Mouse (Mus musculus): ENCODE data around the gene Efhd2.
A peak's percentile ranks its signal among the peaks of the same experiment; 100 is the strongest.

Gene Efhd2

DNA sequence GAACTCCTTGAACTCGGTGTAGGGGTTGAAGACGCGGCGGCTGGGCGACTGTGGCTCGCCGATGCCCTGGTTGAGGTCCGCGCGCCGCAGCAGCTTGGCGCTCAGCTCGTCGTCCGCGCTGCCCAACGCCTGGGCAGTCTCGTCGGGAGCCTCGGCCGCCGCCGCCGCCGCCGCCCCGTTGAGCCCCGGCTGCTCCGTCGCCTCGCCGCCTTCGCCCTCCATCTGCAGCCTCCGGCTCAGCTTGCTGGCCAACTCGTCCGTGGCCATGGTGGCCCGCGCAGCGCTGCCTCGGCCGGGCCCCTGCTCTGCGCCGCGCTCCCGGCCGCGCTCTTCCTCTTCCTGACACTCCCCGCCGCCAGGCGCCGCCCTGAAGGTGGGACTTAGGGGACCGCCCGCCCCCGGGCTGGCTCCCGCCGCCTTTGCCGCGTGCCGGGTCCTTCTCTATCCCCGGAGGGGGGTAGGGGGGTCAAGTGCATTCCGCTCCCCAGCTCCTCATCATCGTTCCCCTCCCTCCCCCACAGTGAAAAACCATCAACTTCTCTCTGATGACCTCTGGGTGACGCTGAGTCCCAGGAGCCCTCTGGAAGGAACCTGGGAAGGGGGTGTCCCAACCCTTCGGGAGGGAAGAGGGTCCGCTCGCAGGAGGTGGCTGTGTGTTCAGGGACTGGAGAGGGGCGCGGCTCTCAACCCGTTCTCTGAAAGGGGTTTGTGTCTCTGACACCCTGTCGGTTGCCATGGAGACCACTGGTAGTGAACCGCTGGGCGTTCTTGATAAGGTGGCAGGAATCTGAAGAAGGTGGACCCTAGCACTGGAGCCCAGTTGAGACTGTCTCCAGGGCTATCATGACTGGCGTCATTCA, at the start of gene Efhd2:
Efhd2 (minus strand) TSS at position 320 of the 860 bp plus-strand sequence.
- DNase-seq (ENCODE audit: low read depth, low spot score) = peak; percentile 46

DNA sequence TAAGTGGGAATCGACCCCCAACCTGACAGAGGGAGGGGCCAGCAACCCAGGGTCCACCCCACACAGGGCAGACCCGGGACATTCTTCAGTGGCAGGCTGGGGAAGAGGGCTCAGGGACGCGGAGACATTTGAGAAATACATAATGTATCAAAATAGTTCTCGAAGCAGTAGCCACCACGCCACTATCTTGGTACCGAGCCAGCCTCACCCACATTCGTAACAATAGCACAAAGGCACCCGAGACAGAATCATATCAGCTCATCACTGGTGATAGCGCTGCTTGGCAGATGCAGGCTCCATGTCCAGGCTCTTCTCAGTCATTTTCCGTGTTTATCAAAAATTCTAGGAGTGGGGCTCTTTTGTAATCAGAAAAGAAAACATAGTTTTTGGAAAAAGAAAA, 49.2 kb upstream of the Efhd2 start:
- DNase-seq (ENCODE audit: low read depth, low spot score) = no peak

DNA sequence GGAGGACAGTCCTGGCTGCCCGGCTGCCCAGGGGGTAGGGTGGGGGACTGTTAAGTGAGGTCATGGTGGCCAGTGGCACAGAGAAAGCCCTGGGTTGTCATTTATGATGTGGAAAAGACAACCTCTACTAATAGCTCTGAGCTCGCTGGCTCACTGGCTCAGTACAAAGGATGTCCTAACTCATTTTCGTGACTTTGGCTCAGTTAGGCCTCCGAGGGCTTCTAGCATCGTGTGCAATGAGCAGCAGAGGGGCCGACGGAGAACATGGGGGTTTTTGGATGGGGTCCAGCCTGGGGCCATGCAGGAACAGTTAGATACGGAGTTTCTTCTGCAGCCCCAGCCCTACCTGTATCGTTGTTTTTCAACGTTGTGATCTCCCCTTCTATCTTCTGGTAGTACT, 45.7 kb upstream of the Efhd2 start:
- no peak for DNase-seq (ENCODE audit: low read depth, low spot score)

DNA sequence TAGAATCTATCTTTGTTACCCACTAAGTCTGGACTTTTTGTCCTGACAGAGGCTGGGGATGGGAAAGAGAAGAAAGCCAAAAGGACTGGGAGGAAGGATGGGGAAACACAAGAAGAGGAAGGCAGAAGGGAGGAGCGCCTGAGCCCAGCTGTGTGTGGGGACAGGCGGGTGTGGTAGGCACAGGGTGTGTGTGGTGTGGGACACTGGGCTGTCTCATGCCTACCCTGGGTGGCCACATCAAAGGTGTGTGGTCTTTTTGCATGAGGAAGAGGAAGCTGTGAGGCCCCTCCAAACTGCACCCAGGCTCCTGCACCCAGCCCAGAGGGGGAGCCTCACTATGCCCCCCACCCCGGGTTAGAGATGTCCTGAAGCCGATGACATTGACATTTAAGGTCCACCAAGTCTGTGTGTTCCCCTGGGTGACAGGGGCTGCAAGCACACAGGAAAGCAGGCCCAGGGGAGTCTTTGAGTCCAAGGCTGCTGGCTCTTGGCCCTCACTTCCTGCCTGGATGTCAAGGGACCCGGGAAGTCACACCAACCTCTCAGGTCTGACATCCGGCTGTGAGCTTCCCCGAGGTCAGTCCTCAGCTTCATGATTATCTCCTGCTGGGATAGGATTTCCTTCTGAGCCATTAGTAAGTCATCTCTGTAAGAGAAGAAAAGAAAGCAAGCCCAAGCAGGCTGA, 43.2 kb upstream of the Efhd2 start:
- no peak for DNase-seq (ENCODE audit: low read depth, low spot score)

DNA sequence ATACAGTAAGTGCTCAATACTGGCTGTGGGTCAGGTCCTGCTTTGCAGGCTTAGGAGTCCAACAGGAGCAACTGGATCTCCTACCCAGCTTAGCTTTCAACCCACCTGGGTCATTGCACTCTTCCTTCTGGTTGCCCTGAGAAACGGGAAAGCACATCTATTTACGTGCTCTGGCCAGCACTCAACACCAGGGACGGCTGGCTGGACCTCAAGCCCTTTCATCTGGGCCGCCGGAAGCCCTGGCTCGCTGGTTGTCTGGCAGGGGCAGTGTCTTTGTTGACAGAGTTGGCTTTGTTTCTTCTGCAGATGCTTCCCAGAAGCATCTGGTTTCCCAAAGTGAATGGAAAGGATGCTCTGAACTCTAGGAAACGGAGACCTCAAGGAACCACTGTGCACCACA, 39.3 kb upstream of the Efhd2 start:
- DNase-seq (ENCODE audit: low read depth, low spot score) = no peak

DNA sequence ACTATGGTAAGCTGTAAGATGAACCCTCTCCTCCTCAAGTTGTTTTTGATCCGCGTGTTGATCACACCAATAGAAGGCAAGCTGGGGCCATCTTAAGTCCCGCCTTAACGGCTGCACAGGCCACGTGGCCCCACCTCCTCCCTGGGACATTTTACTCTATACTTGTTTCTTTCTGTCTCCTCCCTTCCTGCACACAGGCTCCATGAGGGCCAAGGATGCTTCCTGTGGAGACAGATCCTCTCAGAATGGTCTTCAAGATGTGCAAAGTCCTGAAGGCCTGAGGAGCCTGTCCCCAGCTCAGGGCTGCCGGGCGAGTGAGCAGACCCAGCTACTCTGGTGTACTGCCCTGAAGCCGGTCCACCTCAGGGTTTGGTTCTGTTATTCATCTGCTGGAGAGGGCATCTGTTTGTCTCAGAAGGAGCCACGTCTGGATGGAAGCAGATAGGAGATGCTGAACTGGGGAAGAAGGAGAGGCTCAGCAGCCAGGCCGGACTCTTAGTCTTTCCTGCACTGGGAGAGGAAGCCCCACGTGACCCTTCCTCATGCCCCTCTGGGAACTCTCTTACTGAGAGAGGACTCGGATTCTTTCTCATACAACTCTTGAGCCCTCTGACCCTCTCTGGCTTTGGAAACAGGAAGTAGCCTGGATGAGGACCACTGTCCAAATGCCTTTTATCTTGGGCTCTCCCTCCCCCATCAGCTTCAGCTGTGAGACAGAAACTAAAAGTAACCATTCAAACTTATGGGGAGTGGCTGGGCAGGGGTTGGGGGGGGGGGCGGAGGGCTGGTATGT, 38.7 kb upstream of the Efhd2 start:
- DNase-seq (ENCODE audit: low read depth, low spot score) = no peak

DNA sequence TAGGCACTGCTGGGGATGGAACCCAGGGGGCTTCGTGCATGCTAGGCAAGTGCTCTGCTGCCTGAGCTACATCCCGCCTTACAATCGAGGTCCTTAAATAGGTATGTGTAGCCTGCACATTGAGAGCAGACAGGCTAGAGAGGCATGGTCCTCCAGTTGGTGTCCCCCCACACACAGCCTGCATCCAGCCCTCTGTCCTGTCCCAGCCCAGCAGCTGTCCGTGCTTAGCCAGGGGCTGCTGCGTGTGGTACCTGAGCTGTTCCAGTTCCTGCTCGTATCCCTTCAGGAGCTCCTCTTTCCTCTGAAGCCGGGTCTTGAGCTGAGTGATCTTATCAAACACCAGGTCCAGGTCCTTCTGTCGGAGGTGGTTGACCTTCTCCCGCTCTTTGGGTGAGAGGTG, 30.0 kb upstream of the Efhd2 start:
- DNase-seq (ENCODE audit: low read depth, low spot score) = no peak

DNA sequence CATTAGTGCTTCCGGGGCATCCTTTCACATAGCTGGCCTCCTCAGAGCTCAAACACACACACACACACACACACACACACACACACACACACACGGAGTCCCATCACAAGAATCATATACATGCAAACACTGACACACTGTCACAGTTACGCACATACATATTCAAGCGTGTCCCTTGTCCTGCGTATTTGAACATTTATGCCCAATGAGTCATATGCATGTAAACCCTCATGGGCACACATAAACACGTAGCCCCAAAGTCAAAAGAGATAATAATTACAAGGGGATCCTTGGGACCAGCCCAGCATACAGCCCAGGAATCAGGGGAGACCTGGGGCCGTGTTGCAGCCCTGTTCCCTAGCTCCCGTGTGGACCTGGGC, 27.7 kb upstream of the Efhd2 start:
- no peak for DNase-seq (ENCODE audit: low read depth, low spot score)

DNA sequence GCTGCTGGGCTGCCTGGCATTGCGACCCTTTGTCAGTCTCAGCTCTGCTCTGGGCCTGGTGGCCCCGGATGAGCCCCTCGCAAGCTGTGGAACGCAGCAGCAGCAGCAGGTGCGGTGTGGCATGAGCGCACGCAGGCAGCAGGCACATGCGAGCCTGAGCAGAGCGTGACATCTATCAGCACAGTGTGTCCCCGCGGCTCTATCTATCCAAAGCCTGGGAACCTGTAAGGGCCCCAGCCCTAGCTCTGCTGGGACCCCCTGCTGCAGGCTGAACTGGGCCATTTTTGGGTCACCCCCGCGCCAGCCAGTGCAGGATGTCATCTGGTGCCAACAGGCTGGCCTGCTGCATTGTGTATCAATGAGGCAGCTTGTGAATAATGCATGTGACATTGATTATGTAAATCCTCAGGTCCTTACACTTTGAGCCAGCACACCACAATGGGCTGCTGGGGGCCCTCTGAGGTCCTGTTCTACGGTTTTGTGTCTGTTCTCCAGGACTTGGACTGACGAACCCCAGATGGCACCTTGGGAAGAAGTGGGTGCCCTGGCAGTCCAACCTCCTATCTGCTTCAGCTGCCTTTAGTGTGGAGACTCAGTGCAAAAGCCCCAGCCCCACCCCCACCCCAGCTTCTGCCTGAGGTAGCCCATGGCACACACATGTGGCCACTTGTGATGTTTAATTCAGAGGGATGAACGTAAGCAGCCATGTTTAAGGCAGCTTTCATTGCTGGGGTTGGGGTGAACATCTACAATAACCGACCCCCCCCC, 27.2 kb upstream of the Efhd2 start:
- DNase-seq (ENCODE audit: low read depth, low spot score) = no peak

DNA sequence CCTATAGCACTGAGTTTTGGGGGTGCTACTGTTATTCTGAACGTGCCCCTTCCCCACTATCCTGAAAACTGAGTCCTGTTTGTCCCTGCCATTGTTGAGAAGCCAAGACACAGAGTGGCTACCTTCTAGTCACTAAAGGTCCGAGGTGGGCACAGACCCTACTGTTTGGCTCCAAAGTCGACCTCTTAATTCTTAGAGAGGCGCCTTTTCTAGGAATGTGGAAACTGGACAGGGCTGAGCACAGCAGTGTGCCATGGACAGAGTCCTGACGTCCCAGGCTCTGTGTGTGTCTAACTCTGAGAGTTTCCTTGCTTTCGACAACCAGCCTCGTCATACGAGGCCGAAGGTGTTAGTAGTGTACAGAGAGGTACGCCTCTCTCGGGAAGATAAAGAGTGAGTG, 25.7 kb upstream of the Efhd2 start:
- DNase-seq (ENCODE audit: low read depth, low spot score) = no peak

DNA sequence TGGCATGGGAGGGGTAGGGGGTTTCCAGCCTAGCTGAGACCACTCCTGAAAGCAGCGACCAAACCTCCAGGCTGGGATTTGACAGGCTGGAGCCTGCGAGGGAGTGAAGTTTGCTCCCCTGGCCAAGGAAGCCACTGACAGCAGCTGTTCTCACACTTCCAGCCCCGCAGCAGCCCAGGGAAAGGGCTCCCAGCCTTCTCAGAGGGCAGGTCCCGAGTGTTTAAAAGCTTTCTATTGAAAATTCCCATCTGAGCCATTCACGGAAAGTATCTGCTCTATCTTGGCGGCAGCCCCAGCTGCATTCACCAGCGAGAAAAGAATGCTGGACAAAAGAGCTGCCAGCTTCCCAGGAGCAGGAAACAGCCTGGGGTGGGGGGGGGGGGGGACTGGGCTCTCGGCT, 25.2 kb upstream of the Efhd2 start:
- no peak for DNase-seq (ENCODE audit: low read depth, low spot score)

DNA sequence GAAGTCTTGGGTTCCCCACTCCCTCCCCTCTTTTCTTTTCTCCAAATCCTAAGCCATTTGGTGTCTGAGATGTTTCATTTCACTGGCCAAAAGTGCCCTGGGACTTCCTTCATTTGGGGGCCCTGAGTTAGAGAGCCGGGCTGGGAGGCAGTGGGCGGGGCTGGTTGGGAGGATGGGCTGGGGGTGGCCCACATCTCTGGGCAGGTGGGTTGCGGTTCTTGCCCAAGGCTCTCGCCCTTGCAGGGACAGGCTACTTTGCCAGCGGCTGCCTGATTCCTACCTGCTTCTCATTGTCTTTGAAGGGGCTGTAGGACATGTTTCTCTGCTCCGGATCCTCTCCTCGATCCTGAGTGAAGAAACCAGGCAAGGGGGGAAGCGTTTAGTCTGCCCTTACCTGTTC, 24.2 kb upstream of the Efhd2 start:
- DNase-seq (ENCODE audit: low read depth, low spot score) = no peak

DNA sequence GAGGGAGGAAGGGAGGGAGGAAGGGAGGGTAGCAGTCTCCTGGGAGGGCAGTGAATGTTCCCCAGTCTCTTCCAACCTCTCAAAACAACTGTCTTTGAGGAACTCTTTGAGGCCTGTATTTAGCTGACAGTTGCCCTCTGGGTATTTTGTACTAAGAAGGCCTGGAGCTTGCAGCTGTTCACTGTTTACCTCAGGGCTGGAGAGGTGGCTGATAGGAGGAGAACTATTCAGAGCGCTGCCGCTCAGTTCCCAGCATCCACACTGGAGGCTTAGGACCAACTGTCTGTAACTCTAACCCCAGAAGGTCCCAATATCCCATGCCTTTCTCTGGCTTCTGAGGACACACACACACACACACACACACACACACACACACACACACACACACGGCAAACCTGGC, 23.1 kb upstream of the Efhd2 start:
- no peak for DNase-seq (ENCODE audit: low read depth, low spot score)

DNA sequence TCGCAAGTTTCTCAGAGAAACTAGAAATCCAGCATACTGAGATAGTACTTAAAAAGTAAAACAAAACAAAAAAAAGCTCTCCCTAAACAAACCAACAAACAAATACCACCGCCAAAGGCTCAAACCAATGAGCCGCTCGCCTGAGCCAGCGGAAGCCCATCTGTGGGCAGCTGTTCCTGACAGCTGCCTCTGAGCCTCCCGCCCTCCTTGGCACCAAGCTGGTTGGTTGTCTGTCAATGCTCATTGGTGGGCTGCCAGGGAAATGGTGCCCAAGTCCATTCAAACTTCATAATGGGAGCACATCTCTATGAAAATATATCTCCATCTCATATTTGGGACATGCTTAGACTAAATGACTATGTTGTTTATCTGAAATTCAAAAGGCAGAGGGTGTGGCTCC, 22.5 kb upstream of the Efhd2 start:
- no peak for DNase-seq (ENCODE audit: low read depth, low spot score)

DNA sequence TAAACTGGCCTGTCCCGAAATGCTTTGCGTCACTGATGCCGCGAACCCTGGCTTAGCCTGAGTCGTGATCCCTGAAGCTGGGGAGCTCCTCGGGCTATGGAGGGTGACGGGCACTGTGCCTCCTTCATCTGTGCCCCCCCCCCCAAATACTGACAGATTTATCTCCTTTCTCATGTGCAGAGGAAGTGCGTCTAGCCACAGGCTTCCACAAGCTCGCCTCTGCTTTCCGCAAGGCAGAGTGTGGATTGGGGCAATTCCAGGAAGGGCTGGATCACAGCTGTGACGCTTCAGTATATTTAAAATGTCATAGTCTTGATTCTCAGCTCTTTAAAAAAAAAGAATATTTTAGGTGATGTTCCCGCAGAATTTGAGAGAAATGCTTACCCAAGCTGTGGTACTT, 21.1 kb upstream of the Efhd2 start:
- DNase-seq (ENCODE audit: low read depth, low spot score) = no peak

DNA sequence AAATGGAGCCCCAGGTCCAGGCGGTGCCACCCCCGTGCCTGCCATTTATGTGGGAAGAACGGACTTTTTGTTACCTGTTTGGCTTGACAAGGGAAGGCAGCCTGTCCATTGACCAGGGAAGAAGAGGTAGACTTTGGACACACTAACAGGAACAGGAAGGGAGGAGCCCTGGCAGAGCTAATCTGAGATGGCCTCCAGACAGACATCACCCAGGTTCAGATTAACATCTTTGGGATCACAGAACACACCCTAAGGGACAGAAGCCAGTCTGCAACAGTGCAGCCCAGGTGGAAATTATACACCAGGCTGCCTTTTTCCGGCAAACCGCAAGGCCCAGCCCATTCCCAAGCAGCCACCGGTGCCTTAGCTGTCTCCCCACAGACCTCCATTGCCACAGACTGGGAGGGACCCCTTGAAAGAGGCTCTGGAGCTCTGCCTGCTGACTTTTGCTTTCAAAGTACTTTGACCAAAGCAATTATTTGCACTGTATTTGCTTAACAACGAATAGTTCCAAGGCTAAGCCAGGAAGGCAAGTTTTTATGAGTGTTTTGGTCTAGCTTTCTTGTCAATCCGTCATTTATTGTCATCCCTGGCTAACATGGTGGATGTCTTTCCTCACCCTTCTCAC, 18.6 kb upstream of the Efhd2 start:
- no peak for DNase-seq (ENCODE audit: low read depth, low spot score)

DNA sequence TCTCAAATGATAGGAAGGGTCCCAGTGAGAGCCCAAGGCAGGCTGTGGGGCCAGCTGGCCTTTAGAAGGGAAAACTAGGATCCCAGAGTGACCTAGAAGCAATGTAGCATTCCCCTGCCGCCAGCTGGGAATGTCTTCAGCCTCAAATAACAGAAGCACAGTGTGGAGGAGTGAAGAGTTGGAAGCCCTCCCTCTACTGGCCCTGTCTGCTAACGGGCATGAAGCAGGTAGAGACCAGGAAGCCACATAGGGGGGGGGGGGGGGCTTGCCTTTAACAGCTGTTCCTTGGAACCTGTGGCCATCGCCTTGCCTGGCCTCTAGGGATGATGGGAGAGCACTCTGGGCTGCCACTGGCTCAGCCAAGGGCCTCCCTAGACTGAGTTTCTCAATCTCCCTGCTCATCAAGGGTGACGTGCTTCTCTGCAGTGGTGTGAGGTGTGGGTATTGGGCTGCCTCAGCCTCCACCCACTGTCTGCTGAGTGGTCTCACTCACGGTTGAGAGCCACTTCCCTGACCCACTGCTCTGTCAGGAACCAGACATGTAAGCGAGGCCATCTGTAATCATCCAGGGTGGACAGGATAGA, 11.8 kb upstream of the Efhd2 start:
- DNase-seq (ENCODE audit: low read depth, low spot score) = no peak

DNA sequence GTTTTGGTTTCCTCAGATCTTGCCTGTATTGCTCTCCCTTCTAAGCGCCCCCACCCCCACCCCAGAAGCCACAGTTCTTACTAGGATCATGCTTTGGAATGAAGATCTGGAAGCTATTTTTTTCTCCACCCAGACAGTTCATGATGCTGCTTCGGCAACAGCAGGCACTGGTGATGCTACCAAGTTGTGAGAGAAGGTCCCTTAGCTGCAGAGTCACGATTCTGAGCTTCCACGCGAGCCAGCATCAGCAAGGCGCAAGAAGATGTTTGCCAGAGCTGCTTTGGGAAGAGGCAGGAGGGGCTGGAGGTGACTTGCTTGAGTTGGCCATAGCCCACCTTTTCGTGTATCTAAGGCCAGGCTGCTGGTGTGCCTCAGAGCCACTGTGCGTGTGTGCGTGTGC, 10.7 kb upstream of the Efhd2 start:
- DNase-seq (ENCODE audit: low read depth, low spot score) = no peak

DNA sequence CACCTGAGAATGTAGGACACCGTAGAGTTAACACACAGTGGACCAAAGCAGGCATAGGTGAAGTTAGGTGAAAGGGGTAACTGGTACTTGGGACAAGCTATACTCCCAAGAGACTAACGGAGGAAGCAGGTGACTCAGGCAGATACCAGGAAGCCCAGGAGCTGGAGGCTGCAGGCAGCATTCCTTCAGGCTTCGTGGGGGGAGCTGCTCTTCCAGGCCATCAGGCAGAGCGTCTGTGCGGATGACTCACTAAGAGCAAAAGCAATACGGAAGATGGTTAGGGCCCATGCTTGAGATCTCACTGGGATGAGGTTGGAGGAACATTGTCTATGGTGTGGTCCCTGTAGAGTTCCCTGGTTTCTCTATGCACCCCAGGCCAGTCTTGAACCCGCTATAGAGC, 8.1 kb upstream of the Efhd2 start:
- no peak for DNase-seq (ENCODE audit: low read depth, low spot score)

DNA sequence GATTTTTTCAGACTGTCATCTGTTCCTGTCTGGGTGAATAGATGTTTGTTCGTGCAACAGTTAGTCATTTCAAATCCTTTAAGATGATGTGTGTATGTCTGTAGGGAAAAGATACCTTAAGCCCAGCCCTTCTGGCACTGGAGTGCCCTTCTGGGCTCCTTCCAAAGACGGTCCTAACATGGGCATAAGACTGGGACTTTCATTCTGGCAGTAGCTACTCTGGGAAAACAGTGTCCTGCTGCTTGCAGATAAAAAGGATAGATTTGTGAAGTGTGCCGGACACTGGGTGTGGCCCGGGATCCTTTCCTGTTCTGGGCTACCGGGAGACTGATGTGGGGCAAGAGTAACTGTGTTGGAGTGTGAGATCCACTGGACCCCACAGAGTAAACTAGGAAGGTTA, 7.2 kb upstream of the Efhd2 start:
- DNase-seq (ENCODE audit: low read depth, low spot score) = no peak

All from retina, postnatal 7 days (tissue).